Mouse (Mus musculus) heart, postnatal 36 days (tissue): ENCODE measurements around the gene Gm8068. TPM values are rescaled to one million over a fixed set of nuclear protein-coding genes. Genes with fewer than 3 reads are reported as not detected.
"Not testable (repeated sequence)": the region's sequence is repeated elsewhere in the genome, so short reads cannot be mapped to it uniquely, and the experiment has no call there.

Source experiments
- DNase-seq, 2 experiments: peaks; one replicate each; pipeline ENCODE4 v3.0.0; 2021 to 2022
- intact Hi-C: fragments of 180-260 bp; cut with DNase I; formaldehyde crosslinking; loops from one replicate; pipeline ENCODE4 v1.15.1; 2025
- total RNA-seq, 2 experiments: library from RNA; stranded (reverse); gene quantifications; 2 replicates each; pipeline ENCODE4 v1.2.3; 2021

The Gm8068 gene
- total RNA-seq, result not detected

DNA sequence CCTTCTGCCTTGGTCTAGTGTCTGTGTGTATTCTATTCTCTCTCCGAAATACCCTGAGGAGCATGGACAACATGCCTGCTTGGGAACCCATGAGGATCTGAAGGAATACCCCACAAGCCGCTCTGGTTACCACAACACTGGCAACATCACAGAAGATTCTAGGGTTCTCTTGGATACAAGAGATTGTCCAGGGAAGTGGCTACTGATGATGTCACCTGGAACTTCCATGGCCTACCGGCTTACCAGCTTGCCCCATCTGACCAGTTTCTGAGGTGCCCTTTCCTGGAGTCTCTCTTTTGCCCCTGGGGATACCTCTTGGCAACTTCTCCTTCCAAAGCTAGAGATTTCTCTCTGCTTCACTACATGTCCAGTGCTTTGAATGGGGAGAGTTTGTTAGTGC is at the start of gene Gm8068:
Gene Gm8068 (minus strand): TSS at position 101 of the 400 bp plus-strand sequence.
- DNase-seq, intact Hi-C loops: not testable (repeated sequence)

DNA sequence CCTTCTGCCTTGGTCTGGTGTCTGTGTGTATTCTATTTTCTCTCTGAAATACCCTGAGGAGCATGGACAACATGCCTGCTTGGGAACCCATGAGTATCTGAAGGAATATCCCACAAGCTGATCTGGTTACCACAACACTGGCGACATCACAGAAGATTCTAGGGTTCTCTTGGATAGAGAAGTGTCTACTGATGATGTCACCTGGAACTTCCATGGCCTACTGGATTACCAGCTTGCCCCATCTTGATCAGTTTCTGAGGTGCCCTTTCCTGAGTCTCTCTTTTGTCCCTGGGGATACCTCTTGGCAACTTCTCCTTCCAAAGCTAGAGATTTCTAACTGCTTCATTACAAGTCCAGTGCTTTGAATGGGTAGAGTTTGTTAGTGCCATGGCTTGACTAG is 48.8 kb upstream of the Gm8068 start, which contains the start of gene Gm7929:
Gene Gm7929 (minus strand): TSS at position 101 of the 400 bp plus-strand sequence.
- DNase-seq, intact Hi-C loops: not testable (repeated sequence)

DNA sequence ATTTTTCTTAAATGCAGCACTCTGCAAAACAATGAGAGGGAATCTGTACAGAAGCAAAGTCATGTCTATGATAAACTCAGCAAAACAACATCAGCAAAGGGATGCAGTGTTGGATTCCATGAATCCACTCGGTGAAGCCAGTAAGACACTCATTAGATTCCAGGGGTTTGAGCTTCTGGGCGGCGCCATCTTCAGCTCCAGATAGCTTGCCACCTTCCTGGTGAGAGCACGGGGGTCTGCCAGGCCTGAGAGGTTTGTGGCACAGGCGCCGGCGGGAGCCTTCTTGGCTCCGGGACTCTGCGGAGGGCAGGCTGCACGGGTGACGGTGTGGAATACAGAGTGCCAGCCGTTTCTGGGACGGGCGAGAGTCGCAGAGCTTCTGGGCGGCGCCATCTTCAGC is 21.8 kb upstream of the Gm8068 start:
- intact Hi-C loops, DNase-seq: not testable (repeated sequence)

DNA sequence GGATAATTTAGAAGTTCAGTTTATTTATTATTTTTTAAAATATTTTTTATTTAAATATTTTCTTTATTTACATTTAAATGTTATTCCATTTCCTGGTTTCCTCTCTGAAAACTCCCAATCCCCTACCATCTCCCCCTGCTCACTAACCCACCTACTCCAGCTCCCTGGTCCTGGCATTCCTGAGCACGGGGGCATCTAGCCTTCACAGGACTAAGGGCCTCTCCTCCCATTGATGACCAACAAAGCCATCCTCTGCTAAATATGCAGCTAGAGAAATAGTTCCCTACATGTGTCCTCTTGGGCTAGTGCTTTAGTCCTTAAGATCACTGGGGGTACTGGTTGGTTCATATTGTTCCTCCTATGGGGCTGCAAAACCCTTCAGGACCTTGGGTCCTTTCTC is 15.5 kb upstream of the Gm8068 start:
- DNase-seq, intact Hi-C loops: not testable (repeated sequence)

DNA sequence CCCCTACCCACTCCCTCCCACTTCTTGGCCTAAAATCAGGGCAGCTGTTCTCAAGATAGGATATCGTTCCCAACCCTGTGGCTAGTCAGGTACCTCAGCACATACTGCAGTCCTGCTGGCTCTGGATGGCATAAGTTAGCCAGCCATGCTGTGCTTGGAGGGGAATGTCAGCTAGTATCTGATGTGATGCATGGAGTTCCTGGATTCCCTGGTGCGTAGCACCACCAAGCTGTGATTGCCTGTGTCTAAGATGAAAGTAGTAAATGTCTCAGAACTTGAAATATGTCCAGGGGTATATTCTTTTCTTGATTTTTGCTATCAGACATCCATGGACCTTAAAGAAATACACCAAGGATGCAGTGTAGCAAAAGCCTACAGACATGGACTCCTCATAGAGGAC is 53.5 kb downstream of the Gm8068 start:
- intact Hi-C loops, result not testable (repeated sequence)

More for the DNA sequence above, 53.5 kb downstream of the Gm8068 start:
- DNase-seq, result not testable (repeated sequence)

Other genes with a start within 250 kb of the Gm8068 start
- not detected for gene Gm7954, start 248.4 kb downstream of the Gm8068 start, total RNA-seq
- not detected for gene Gm3486, start 212.4 kb downstream of the Gm8068 start, total RNA-seq
- not detected for gene Gm7970, start 146.3 kb downstream of the Gm8068 start, total RNA-seq
- gene 1700049E17Rik2, start 128.7 kb downstream of the Gm8068 start, total RNA-seq, result not detected
- not detected for gene Gm3072, start 77.3 kb downstream of the Gm8068 start, total RNA-seq
- not detected for gene Gm3676, start 55.4 kb downstream of the Gm8068 start, total RNA-seq
- not detected for gene Gm7929, start 48.7 kb upstream of the Gm8068 start, total RNA-seq
- not detected for gene Gm47189, start 70.6 kb upstream of the Gm8068 start, total RNA-seq
- not detected for gene Gm7980, start 205.4 kb upstream of the Gm8068 start, total RNA-seq
- not detected for gene 1700049E17Rik1, start 223.1 kb upstream of the Gm8068 start, total RNA-seq
- gene 1700024B05Rik, start 242.1 kb upstream of the Gm8068 start, total RNA-seq, result not detected